Mouse (Mus musculus) MEL (cell line): ENCODE measurements around the gene Brpf3. TPM values are rescaled to one million over a fixed set of nuclear protein-coding genes. Genes with fewer than 3 reads are reported as not detected.

Experiments used
- DNase-seq: peaks from one replicate; pipeline ENCODE4 v3.0.0; 2011; ENCODE audit warnings: low read depth, low spot score
- H3K27ac ChIP-seq: 2 replicates; pipeline ENCODE4 v1.5.1; 2012; ENCODE audit warnings: low read depth, mild to moderate bottlenecking, control low read depth, low read length, moderate library complexity; ENCODE audit not compliant: control insufficient read depth
- H3K27me3 ChIP-seq, 2 experiments: fragments of 150-350 bp in 1 of 2; sonication (generic) in 1 of 2; 2 replicates each; pipeline ENCODE4 v1.6.1; 2012; ENCODE audit warnings: low read length in 2 of 2, mild to moderate bottlenecking in 2 of 2, improper control_type of control experiment in 1 of 2, moderate library complexity in 1 of 2; ENCODE audit not compliant: insufficient read depth in 2 of 2, control insufficient read depth in 1 of 2
- H3K36me3 ChIP-seq, 2 experiments: 2 replicates each; pipeline ENCODE4 v1.6.1; 2012 to 2014; ENCODE audit warnings: low read length in 2 of 2, improper control_type of control experiment in 1 of 2, inconsistent platforms in 1 of 2, mild to moderate bottlenecking in 1 of 2; ENCODE audit not compliant: insufficient read depth in 2 of 2, control insufficient read depth in 1 of 2
- H3K4me1 ChIP-seq, 2 experiments: fragments of 150-350 bp in 1 of 2; sonication (generic) in 1 of 2; 2 replicates each; pipeline ENCODE4 v1.6.1; 2012; ENCODE audit warnings: low read length in 2 of 2, improper control_type of control experiment in 1 of 2, mild to moderate bottlenecking in 1 of 2; ENCODE audit not compliant: insufficient read depth in 2 of 2, control insufficient read depth in 1 of 2
- H3K4me3 ChIP-seq, 2 experiments: fragments of 150-350 bp in 1 of 2; sonication (generic) in 1 of 2; 2 replicates each; pipeline ENCODE4 v1.5.1; 2012; ENCODE audit warnings: low read depth in 2 of 2, low read length in 2 of 2, mild to moderate bottlenecking in 2 of 2, moderate library complexity in 2 of 2, control low read depth in 1 of 2, improper control_type of control experiment in 1 of 2; ENCODE audit not compliant: control insufficient read depth in 1 of 2, insufficient read depth in 1 of 2
- H3K79me2 ChIP-seq: 2 replicates; pipeline ENCODE4 v1.6.1; 2012; ENCODE audit warnings: mild to moderate bottlenecking, low read length, moderate library complexity; ENCODE audit not compliant: control insufficient read depth, poor library complexity, insufficient read depth
- H3K9ac ChIP-seq: 2 replicates; pipeline ENCODE4 v1.6.1; 2012; ENCODE audit warnings: low read depth, mild to moderate bottlenecking, control low read depth, low read length, moderate library complexity; ENCODE audit not compliant: control insufficient read depth, poor library complexity, severe bottlenecking
- H3K9me3 ChIP-seq: fragments of 150-350 bp; sonication (generic); replicated peaks from 2 replicates; pipeline ENCODE4 v1.6.1; 2012; ENCODE audit warnings: mild to moderate bottlenecking, low read length, improper control_type of control experiment, moderate library complexity; ENCODE audit not compliant: insufficient read depth
- CHD1 ChIP-seq: IDR thresholded peaks from 2 replicates; pipeline ENCODE4 v1.6.1; 2012; ENCODE audit warnings: low read depth, mild to moderate bottlenecking, inconsistent platforms, low read length, improper control_type of control experiment
- CHD2 ChIP-seq: IDR thresholded peaks from 2 replicates; pipeline ENCODE4 v1.6.1; 2011; ENCODE audit warnings: low read length, improper control_type of control experiment
- CTCF ChIP-seq, 3 experiments: IDR thresholded peaks in 2 of 3; conservative IDR thresholded peaks in 1 of 3; 2 replicates each; pipeline ENCODE4 v1.5.1; 2011 to 2012; ENCODE audit warnings: low read length in 3 of 3, low read depth in 2 of 3, mild to moderate bottlenecking in 2 of 3, improper control_type of control experiment in 1 of 3, inconsistent platforms in 1 of 3, mixed read lengths in 1 of 3, moderate library complexity in 1 of 3; ENCODE audit not compliant: control insufficient read depth in 1 of 3, insufficient read depth in 1 of 3, poor library complexity in 1 of 3, severe bottlenecking in 1 of 3
- ETS1 ChIP-seq: IDR thresholded peaks from 2 replicates; pipeline ENCODE4 v1.6.1; 2012; ENCODE audit warnings: low read depth, mild to moderate bottlenecking, inconsistent platforms, low read length, improper control_type of control experiment, moderate library complexity
- HCFC1 ChIP-seq: IDR thresholded peaks from 2 replicates; pipeline ENCODE4 v1.6.1; 2012; ENCODE audit warnings: low read depth, mild to moderate bottlenecking, inconsistent platforms, low read length, improper control_type of control experiment, moderate library complexity
- MAZ ChIP-seq: IDR thresholded peaks from 2 replicates; pipeline ENCODE4 v1.6.1; 2012; ENCODE audit warnings: low read depth, mild to moderate bottlenecking, inconsistent platforms, low read length, improper control_type of control experiment
- POLR2A ChIP-seq, 2 experiments: IDR thresholded peaks; 2 replicates each; pipeline ENCODE4 v1.6.1; 2011 to 2012; ENCODE audit warnings: low read length in 2 of 2, mild to moderate bottlenecking in 2 of 2, control low read depth in 1 of 2, improper control_type of control experiment in 1 of 2, low read depth in 1 of 2, moderate library complexity in 1 of 2; ENCODE audit not compliant: control insufficient read depth in 1 of 2, insufficient read depth in 1 of 2, poor library complexity in 1 of 2
- RAD21 ChIP-seq: IDR thresholded peaks from 2 replicates; pipeline ENCODE4 v1.6.1; 2011; ENCODE audit warnings: mild to moderate bottlenecking, low read depth, low read length, improper control_type of control experiment
- SMC3 ChIP-seq: IDR thresholded peaks from 2 replicates; pipeline ENCODE4 v1.6.1; 2011; ENCODE audit warnings: low read depth, low read length, improper control_type of control experiment
- TAL1 ChIP-seq: IDR thresholded peaks from 2 replicates; pipeline ENCODE4 v1.6.1; 2012; ENCODE audit warnings: mild to moderate bottlenecking, inconsistent platforms, low read length, moderate library complexity, mixed read lengths
- ZC3H11A ChIP-seq: IDR thresholded peaks from 2 replicates; pipeline ENCODE4 v1.6.1; 2012; ENCODE audit warnings: low read depth, mild to moderate bottlenecking, inconsistent platforms, low read length, improper control_type of control experiment
- polyA plus RNA-seq, 2 experiments: library from polyadenylated mRNA; stranded (reverse) in 1 of 2; unstranded in 1 of 2; fragments of >175 nt in 1 of 2; fragments of >200 nt in 1 of 2; gene quantifications; 2 replicates each; pipeline versions ENCODE4 v1.2.1 to v1.2.4; 2012; ENCODE audit warnings: low replicate concordance in 2 of 2, low read depth in 1 of 2; ENCODE audit not compliant: insufficient read length in 2 of 2, insufficient read depth in 1 of 2, missing spikeins in 1 of 2
- total RNA-seq: library from RNA; depleted of rRNA; stranded (reverse); fragments of 300-350 nt; gene quantifications from 2 replicates; pipeline ENCODE4 v1.2.3, GENCODE M21; 2012

Gene Brpf3
- total and polyA plus RNA-seq, 3 experiments = 1.7 to 23.7 TPM; not detected in 1

DNA sequence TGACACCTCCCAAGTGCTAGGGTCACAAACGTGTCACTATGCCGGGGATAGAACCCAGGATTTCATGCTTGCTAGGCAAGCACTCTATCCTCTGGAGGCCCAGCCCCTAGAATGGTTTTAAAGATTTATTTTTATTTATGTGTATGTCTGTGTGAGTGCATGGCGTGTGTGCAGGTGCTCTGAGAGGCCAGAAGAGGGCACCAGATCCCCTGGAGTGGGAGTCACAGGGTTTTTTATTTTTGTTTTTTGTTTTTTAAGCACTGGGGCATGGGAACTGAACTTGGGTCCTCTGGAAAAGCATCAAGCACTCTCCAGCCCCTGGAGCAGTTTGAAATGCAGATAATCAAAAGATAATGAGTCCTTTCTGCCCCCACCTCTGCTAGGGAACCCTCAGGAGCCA, 24.1 kb upstream of the Brpf3 start:
- peak; percentile 38 for DNase-seq
- no peaks in the 10 kb centered on the region for H3K27me3 ChIP-seq
- no peak overlapping the region for H3K9ac ChIP-seq
- no peak overlapping the region for H3K27ac ChIP-seq
- no peak overlapping the region for H3K4me3 ChIP-seq
- H3K79me2 ChIP-seq = no peaks in the 10 kb centered on the region
- no peaks in the 10 kb centered on the region for H3K36me3 ChIP-seq
- TF ChIP-seq RAD21 (peak; percentile 56), SMC3 (peak; percentile 53), HCFC1 (no peak), POLR2A (IDR thresholded peaks at IDR 0.05; ENCODE audit: control insufficient read depth in 1 of 2, insufficient read depth in 1 of 2, low read depth in 1 of 2, low read length in 2 of 2, poor library complexity in 1 of 2) (no peak), ZC3H11A (peak; percentile 36), CTCF (IDR thresholded peaks at IDR 0.05 in 2 of 3, conservative IDR thresholded peaks at IDR 0.05 in 1 of 3; ENCODE audit: control insufficient read depth in 1 of 3, insufficient read depth in 1 of 3, low read depth in 2 of 3, low read length in 3 of 3, poor library complexity in 1 of 3, severe bottlenecking in 1 of 3) (peak; percentile 36 to 66 (median 56); a peak in 5 of 6 replicates)
- TF ChIP-seq, all 39 proteins: peak for 4
- Histone ChIP-seq H3K9me3 (no peaks in the 10 kb centered on the region), H3K4me1 (0 out of 4 replicates have a peak, but pooled peaks cover 0 to 2% of the 10 kb centered on the region in 2 experiments)

DNA sequence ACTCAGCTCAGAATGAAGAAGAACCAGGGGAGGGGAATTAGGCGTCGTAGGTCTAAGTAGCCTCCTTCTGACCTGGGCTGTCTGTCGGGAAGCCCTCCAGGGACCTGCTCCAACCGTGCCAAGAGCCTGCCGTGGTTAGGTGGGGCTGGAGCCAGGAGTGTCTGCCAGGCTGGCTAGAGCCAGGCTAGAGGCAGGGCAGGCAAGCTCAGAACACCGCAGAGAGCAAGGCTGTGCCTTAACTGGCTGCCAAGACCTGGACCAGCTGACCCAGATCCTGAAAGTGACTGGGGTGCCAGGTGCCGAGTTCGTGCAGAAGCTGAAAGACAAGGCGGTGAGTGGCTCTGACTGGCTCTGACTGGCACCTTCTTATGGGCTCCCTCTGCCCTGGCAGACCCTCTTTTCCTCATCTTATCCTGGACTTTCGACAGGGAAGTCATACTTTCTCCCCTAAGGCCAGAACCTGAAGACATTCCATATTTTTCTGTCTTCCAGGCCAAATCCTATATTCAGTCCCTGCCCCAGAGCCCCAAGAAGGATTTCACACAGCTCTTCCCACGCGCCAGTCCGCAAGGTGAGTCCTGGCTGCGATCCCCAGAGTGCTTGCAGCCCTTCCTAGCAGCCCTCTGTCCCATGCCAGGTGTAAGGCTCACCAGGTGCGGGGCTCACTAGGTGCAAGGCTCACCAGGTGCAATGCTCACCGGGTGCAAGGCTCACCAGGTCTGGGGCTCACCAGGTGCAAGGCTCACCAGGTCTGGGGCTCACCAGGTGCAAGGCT, 23.5 kb upstream of the Brpf3 start:
- TF ChIP-seq ETS1 = no peak
- no peaks in the 10 kb centered on the region for H3K36me3 ChIP-seq

DNA sequence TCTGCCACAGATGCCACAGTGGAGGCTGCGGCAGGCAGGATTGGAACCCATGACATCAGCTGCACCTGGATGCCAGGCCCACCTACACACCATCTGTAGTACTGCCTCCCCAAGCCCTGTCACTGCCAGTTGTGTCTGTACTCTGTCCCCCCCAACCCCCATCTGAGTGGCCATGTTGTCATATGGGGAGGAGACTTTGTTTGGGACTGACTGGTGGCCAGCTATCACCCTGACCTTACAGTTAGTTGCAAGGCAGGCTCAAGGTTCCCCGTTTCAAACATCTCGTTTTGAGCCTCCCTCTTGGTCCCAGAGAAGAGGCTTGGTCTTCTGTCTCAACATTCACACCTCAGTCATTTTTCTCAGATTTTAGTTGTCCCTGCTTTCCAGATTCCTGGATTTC, 21.2 kb upstream of the Brpf3 start:
- H3K79me2 ChIP-seq = no peaks in the 10 kb centered on the region
- H3K36me3 ChIP-seq = no peaks in the 10 kb centered on the region
- DNase-seq = no peak
- 0 out of 4 replicates have a peak, but pooled peaks cover 0 to 2% of the 10 kb centered on the region in 2 experiments for H3K4me1 ChIP-seq
- H3K27ac ChIP-seq = no peak overlapping the region
- no peak overlapping the region for H3K4me3 ChIP-seq
- no peak for TF ChIP-seq TAL1
- no peak for TF ChIP-seq CHD1
- TF ChIP-seq RAD21 = no peak
- no peak for TF ChIP-seq CTCF (IDR thresholded peaks at IDR 0.05 in 2 of 3, conservative IDR thresholded peaks at IDR 0.05 in 1 of 3; ENCODE audit: control insufficient read depth in 1 of 3, insufficient read depth in 1 of 3, low read depth in 2 of 3, low read length in 3 of 3, poor library complexity in 1 of 3, severe bottlenecking in 1 of 3)
- TF ChIP-seq SMC3 = no peak
- no peak for TF ChIP-seq CHD2
- no peak for TF ChIP-seq MAZ
- H3K9me3 ChIP-seq = no peaks in the 10 kb centered on the region
- H3K27me3 ChIP-seq = no peaks in the 10 kb centered on the region
- no peak overlapping the region for H3K9ac ChIP-seq

More for the DNA sequence above, 23.5 kb upstream of the Brpf3 start:
- Histone ChIP-seq H3K27me3 (no peaks in the 10 kb centered on the region), H3K4me1 (0 out of 4 replicates have a peak, but pooled peaks cover 0 to 2% of the 10 kb centered on the region in 2 experiments), H3K9ac (no peak overlapping the region), H3K4me3 (no peak overlapping the region), H3K79me2 (no peaks in the 10 kb centered on the region), H3K9me3 (no peaks in the 10 kb centered on the region), H3K27ac (no peak overlapping the region)
- no peak for DNase-seq
